Mouse (Mus musculus): Measurements from ENCODE around the gene Bsg. TPM values are rescaled to one million over a fixed set of nuclear protein-coding genes. Genes with fewer than 3 reads are reported as not detected.

The Bsg gene
- 540 and 588 TPM in 2 replicates for polyA plus RNA-seq (2016; fragmentation: Nextera tagmentation; extraction: Ambion mirVana)

- Histone ChIP-seq H3K9me3 (no peaks in the 10 kb centered on the region), H3K4me1 (peaks cover 28% of the 10 kb centered on the region), H3K27me3 (no peaks in the 10 kb centered on the region), H3K27ac (replicated peaks) (peak within 1 kb of the TSS; percentile 83), H3K9ac (replicated peaks) (peak within 1 kb of the TSS; percentile 92), H3K4me2 (replicated peaks) (peak within 1 kb of the TSS; percentile 98), H3K4me3 (peak within 1 kb of the TSS; percentile 82), H3K36me3 (peaks cover 18% of the 10 kb centered on the region)
- WGBS: under 1% methylated on average over 55 of the region's 65 CpGs
- ATAC-seq (ENCODE audit: low FRiP score, low read depth): peak; percentile 97
Observed at GRCm38 (mm10) chr10:79704065-79704969, at the start of gene Bsg. TSS of gene Bsg (plus strand) at chr10:79704491.

DNA sequence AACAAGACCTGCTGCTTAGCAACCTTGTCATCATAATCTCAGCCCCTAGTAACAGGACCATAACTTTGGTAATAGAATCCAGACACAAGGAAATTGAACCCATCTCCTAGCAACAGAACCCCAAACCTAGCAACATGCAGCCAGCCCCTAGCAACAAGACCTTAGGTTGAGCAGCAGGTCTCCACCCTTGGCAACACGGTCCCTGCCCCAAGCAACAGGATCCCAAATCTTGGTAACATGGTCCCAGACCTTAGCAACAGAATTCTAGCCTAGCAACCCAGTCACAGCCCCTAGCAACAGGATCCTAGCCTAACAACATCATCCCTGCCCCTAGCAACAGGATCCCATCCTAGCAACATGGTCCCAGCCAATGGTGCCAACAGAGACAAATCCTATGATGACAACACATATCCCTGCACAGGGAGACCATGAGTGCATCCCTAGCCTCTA, 49.3 kb upstream of the Bsg start:
- Histone ChIP-seq H3K4me1 (peaks cover 11% of the 10 kb centered on the region), H3K4me2 (replicated peaks) (no peak overlapping the region), H3K27me3 (0 out of 2 replicates have a peak, but pooled peaks cover 4% of the 10 kb centered on the region), H3K9me3 (no peaks in the 10 kb centered on the region), H3K27ac (replicated peaks) (peak overlapping the region; percentile 39; the same call in 1 of the 2 replicates), H3K36me3 (no peaks in the 10 kb centered on the region), H3K4me3 (no peak overlapping the region), H3K9ac (replicated peaks) (no peak overlapping the region)
- peak; percentile 85 for ATAC-seq (ENCODE audit: low FRiP score, low read depth)
- 13% methylated on average over 1 of the region's 1 CpGs for WGBS

GRCm38 (mm10) chr10:79658829-79659228, 45.5 kb upstream of the Bsg start:
- no peak overlapping the region for H3K4me3 ChIP-seq
- 0 out of 2 replicates have a peak, but pooled peaks cover 7% of the 10 kb centered on the region for H3K27me3 ChIP-seq
- no peaks in the 10 kb centered on the region for H3K9me3 ChIP-seq
- peaks cover 11% of the 10 kb centered on the region for H3K4me1 ChIP-seq
- WGBS: 17% methylated on average over 4 of the region's 4 CpGs
- H3K9ac ChIP-seq (replicated peaks): no peak overlapping the region
- no peaks in the 10 kb centered on the region for H3K36me3 ChIP-seq
- H3K27ac ChIP-seq (replicated peaks): no peak overlapping the region
- H3K4me2 ChIP-seq (replicated peaks): no peak overlapping the region
- no peak for ATAC-seq (ENCODE audit: low FRiP score, low read depth)

GRCm38 (mm10) chr10:79660298-79660697, 44.0 kb upstream of the Bsg start:
- Histone ChIP-seq H3K9ac (replicated peaks) (no peak overlapping the region), H3K27me3 (0 out of 2 replicates have a peak, but pooled peaks cover 7% of the 10 kb centered on the region), H3K4me3 (no peak overlapping the region), H3K27ac (replicated peaks) (no peak overlapping the region), H3K4me2 (replicated peaks) (no peak overlapping the region), H3K36me3 (no peaks in the 10 kb centered on the region), H3K4me1 (peaks cover 6% of the 10 kb centered on the region), H3K9me3 (no peaks in the 10 kb centered on the region)
- no peak for ATAC-seq (ENCODE audit: low FRiP score, low read depth)
- WGBS: 81% methylated on average over 2 of the region's 2 CpGs

- 0 out of 2 replicates have a peak, but pooled peaks cover 7% of the 10 kb centered on the region for H3K27me3 ChIP-seq
- ATAC-seq (ENCODE audit: low FRiP score, low read depth): no peak
- WGBS: 48% methylated on average over 3 of the region's 3 CpGs
- H3K36me3 ChIP-seq: no peaks in the 10 kb centered on the region
- H3K4me3 ChIP-seq: no peak overlapping the region
- H3K4me2 ChIP-seq (replicated peaks): no peak overlapping the region
- 0 out of 2 replicates have a peak overlapping the region, but pooled peaks have one; percentile 1 for H3K27ac ChIP-seq (replicated peaks)
- no peak overlapping the region for H3K9ac ChIP-seq (replicated peaks)
- peaks cover 6% of the 10 kb centered on the region for H3K4me1 ChIP-seq
- H3K9me3 ChIP-seq: no peaks in the 10 kb centered on the region
Observed at GRCm38 (mm10) chr10:79661861-79662260, 42.4 kb upstream of the Bsg start.

- no peak within 1 kb of the TSS for H3K27ac ChIP-seq (replicated peaks)
- peaks cover 13% of the 10 kb centered on the region for H3K4me1 ChIP-seq
- WGBS: 13% methylated on average over 13 of the region's 13 CpGs
- no peak; the same call in 1 of the 2 replicates for ATAC-seq (ENCODE audit: low FRiP score, low read depth)
- H3K4me2 ChIP-seq (replicated peaks): no peak within 1 kb of the TSS
- no peaks in the 10 kb centered on the region for H3K9me3 ChIP-seq
- 0 out of 2 replicates have a peak, but pooled peaks cover 7% of the 10 kb centered on the region for H3K27me3 ChIP-seq
- H3K9ac ChIP-seq (replicated peaks): no peak within 1 kb of the TSS
- no peaks in the 10 kb centered on the region for H3K36me3 ChIP-seq
- H3K4me3 ChIP-seq: no peak within 1 kb of the TSS
Observed at GRCm38 (mm10) chr10:79664131-79664665, 40.1 kb upstream of the Bsg start, which contains the start of gene Madcam1. TSS of gene Madcam1 (plus strand) at chr10:79664559.

- H3K27ac ChIP-seq (replicated peaks): no peak overlapping the region
- no peak overlapping the region for H3K9ac ChIP-seq (replicated peaks)
Observed at GRCm38 (mm10) chr10:79665051-79665450, 39.2 kb upstream of the Bsg start.

DNA sequence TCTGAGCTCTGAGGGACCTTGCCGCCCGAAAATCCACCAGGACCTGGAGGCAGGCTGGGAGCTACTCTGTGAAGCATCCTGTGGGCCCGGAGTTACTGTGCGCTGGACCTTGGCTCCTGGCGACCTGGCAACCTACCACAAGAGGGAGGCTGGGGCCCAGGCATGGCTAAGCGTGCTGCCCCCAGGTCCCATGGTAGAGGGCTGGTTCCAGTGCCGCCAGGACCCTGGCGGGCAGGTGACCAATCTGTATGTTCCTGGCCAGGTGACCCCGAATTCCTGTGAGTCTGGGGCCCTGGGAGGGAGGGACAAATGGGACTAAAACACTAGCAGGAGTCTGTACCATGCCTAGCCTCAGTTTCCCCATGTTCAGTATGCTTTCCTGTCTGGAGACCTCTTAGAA, 37.8 kb upstream of the Bsg start:
- Histone ChIP-seq H3K4me2 (replicated peaks) (no peak overlapping the region), H3K9ac (replicated peaks) (no peak overlapping the region), H3K9me3 (no peaks in the 10 kb centered on the region), H3K27me3 (0 out of 2 replicates have a peak, but pooled peaks cover 7% of the 10 kb centered on the region), H3K27ac (replicated peaks) (no peak overlapping the region), H3K4me1 (peaks cover 28% of the 10 kb centered on the region), H3K36me3 (no peaks in the 10 kb centered on the region), H3K4me3 (no peak overlapping the region)
- 71% methylated on average over 9 of the region's 9 CpGs for WGBS
- no peak for ATAC-seq (ENCODE audit: low FRiP score, low read depth)

More at GRCm38 (mm10) chr10:79665051-79665450, 39.2 kb upstream of the Bsg start:
- Histone ChIP-seq H3K4me3 (no peak overlapping the region), H3K27me3 (0 out of 2 replicates have a peak, but pooled peaks cover 7% of the 10 kb centered on the region), H3K4me2 (replicated peaks) (no peak overlapping the region), H3K9me3 (no peaks in the 10 kb centered on the region), H3K36me3 (no peaks in the 10 kb centered on the region), H3K4me1 (peaks cover 14% of the 10 kb centered on the region)
- WGBS: 84% methylated on average over 8 of the region's 8 CpGs
- no peak for ATAC-seq (ENCODE audit: low FRiP score, low read depth)

DNA sequence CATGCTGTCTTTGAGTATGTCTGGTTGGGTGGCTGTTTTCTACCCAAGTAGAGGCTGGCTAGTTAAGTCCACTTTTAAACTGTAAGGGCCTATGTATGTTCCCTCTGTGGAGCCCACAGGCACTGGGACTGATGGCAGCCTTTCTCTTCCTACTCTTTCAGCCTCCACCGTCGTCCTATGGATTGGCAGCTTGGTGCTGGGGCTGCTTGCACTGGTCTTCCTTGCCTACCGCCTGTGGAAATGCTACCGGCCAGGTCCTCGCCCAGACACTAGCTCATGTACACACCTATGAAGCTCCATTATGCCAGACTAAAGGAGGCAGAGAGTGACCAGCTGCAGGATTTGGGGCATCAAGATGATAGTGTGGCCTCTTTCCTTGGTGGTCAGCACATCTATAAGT, 36.2 kb upstream of the Bsg start:
- Histone ChIP-seq H3K9me3 (no peaks in the 10 kb centered on the region), H3K4me1 (peaks cover 28% of the 10 kb centered on the region), H3K27ac (replicated peaks) (peak overlapping the region; percentile 97), H3K4me3 (no peak overlapping the region), H3K27me3 (0 out of 2 replicates have a peak, but pooled peaks cover 3% of the 10 kb centered on the region), H3K36me3 (peaks cover 2% of the 10 kb centered on the region; the same call in 1 of the 2 replicates), H3K9ac (replicated peaks) (no peak overlapping the region), H3K4me2 (replicated peaks) (peak overlapping the region; percentile 89; the same call in 1 of the 2 replicates)
- 81% methylated on average over 5 of the region's 5 CpGs for WGBS
- no peak for ATAC-seq (ENCODE audit: low FRiP score, low read depth)

DNA sequence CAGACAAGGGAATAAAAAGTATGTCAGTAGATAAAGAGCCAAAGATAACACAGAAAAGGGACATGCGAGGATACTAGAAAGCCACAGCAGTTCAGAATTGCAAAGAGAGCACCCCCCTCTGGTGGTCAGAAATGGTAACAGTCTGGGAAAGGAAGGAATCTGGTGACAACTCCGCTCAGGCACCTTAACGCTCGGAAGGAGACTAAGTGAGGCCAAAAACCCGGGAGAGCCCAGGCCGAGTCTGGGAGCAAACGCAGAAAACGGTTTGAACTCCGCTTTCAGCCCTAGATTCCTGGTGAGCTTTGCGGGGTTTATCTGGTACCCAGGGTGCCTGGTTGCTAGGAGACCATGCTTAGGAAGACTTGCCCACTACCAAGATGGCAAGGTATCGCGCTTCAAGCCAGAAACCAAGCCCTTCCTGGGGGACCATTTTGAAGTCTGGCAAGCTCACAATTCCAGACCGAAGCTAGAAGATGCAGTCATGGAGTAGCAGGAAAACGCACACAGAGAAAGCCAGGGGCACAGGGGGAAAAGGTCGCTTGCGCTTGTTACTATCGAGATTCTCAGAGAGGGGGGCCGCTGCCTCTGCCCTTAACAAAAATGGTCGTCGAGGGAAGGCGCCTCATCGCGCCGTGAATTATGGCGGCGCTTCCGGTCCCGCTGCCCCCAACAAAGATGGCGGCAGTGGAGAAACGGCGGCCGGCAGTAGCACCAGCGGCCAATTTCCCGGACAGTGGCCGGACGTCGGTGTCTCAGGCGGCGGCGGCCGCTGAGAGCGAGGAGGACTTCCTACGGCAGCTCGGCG, 35.3 kb upstream of the Bsg start, which contains the start of gene Tpgs1:
Gene Tpgs1 (plus strand): TSS at position 599 of the 805 bp plus-strand sequence.
- H3K36me3 ChIP-seq: peaks cover 5% of the 10 kb centered on the region; the same call in 1 of the 2 replicates
- under 1% methylated on average over 45 of the region's 45 CpGs for WGBS

GRCm38 (mm10) chr10:79669576-79670057, 34.7 kb upstream of the Bsg start:
- ATAC-seq (ENCODE audit: low FRiP score, low read depth): peak; percentile 72
- H3K9ac ChIP-seq (replicated peaks): peak overlapping the region; percentile 84
- WGBS: under 1% methylated on average over 47 of the region's 47 CpGs
- H3K9me3 ChIP-seq: no peaks in the 10 kb centered on the region
- H3K4me2 ChIP-seq (replicated peaks): peak overlapping the region; percentile 89
- peak overlapping the region; percentile 97 for H3K27ac ChIP-seq (replicated peaks)
- no peaks in the 10 kb centered on the region for H3K27me3 ChIP-seq
- H3K4me1 ChIP-seq: peaks cover 22% of the 10 kb centered on the region
- peak overlapping the region; percentile 95 for H3K4me3 ChIP-seq
- peaks cover 5% of the 10 kb centered on the region; the same call in 1 of the 2 replicates for H3K36me3 ChIP-seq

More for the DNA sequence above, 35.3 kb upstream of the Bsg start, which contains the start of gene Tpgs1:
- Histone ChIP-seq H3K27me3 (no peaks in the 10 kb centered on the region), H3K4me2 (replicated peaks) (peak within 1 kb of the TSS; percentile 89), H3K9me3 (no peaks in the 10 kb centered on the region), H3K4me1 (peaks cover 28% of the 10 kb centered on the region), H3K9ac (replicated peaks) (peak within 1 kb of the TSS; percentile 84), H3K4me3 (peak within 1 kb of the TSS; percentile 95), H3K27ac (replicated peaks) (peak within 1 kb of the TSS; percentile 97)
- ATAC-seq (ENCODE audit: low FRiP score, low read depth): peak; percentile 72
